Mouse (Mus musculus): ENCODE results near the gene Baz2a.

DNA sequence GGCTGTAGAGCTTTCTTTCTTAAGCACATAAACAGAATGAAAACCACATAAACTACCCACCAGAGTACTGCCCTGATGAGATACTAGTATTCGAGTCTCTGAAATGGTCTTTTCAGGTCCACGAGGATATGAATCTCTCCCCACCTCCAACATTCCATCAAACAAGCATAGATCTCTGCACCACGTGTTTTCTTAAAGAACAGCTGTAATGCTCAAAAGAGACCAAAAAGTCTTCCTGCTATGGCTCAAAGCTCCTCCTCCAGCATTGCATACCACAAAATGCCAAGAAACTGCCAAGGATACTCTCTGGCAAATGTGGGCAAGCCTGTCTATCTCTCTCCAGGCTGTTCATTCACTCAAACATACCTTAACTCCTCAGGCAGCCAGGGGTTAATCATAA, 83.9 kb downstream of the Baz2a start:
- TF ChIP-seq TAL1 (IDR thresholded peaks at IDR 0.05; ENCODE audit: low read length), result no peak
- no peak for TF ChIP-seq GATA1 (IDR thresholded peaks at IDR 0.05; ENCODE audit: low read length)

Data from erythroblast, embryonic 14.5 days (primary cell).